Mouse (Mus musculus) megakaryocyte-erythroid progenitor cell, adult 5 weeks (primary cell): ENCODE results near the gene Tarbp1. TPM values are rescaled to one million over a fixed set of nuclear protein-coding genes. Genes with fewer than 3 reads are reported as not detected.

Experiments used
- polyA plus RNA-seq: library from polyadenylated mRNA; stranded (reverse); fragments of >175 nt; gene quantifications from 2 replicates; pipeline ENCODE4 v1.2.3, GENCODE M21; 2012

The Tarbp1 gene
- polyA plus RNA-seq: 3.1 and 3.2 TPM in 2 replicates

DNA sequence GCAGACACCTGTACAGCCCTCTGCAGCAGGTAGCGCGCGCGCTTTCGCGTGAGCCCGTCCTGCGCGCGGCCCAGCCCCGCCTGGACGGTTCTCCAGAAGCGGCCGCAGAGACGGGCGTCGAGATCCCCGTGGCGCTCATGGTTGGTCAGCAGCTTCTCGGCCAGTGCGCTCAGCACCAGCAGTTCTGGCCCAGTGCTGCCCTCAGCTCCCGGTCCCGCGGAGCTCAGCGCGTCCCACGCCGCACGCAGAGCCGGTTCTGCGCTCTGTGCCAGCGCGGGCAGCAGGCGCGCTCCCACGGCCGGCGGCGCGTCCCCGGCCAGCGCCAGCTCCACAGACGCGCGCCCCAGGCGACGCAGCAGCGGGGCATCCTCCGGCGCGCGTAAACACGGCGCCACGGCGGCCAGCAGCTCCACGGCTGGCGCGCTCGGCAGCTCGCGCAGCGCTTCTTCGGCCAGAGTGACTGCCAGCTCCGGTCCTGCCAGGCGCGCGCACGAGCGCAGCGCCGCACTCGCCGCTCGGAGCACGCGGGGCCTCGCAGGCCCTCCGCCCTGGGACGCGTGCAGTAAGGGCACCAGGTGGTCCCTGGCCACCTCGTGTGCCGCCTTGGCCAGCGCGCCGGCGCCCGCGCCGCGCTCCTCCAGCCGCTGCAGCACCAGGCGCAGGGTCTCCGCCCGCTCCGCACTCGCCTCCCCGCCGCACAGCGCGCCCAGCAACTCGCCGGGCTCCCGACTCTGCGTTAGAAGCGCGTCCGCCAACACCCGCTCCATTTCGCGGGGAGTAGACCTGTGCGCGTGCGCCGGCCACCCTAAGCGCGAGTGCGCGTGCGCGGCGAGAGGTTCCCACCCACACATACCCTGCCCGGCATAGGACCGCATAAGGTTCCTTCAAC, at the start of gene Tarbp1:
Gene Tarbp1, minus strand, starts transcription at position 767 of the 889 bp plus-strand sequence.

GRCm38 (mm10) chr8:126422174-126422919, 52.5 kb downstream of the Tarbp1 start, which contains the start of gene Coa6:
Coa6 (plus strand) TSS chr8:126422515.

Other genes with a start within 250 kb of the Tarbp1 start
- not detected in 2 replicates for gene Slc35f3, start 176.5 kb downstream of the Tarbp1 start, polyA plus RNA-seq
- gene Coa6, start 52.5 kb downstream of the Tarbp1 start, polyA plus RNA-seq: 58.4 and 62.8 TPM in 2 replicates
- 136 and 156 TPM in 2 replicates for gene Irf2bp2, start 118.9 kb upstream of the Tarbp1 start, polyA plus RNA-seq